Comparison of ENCODE assay signal across 19 mouse cellular contexts in genomic region chr12:80668391-80668790, GRCm38 (mm10). TPM values are rescaled to one million over a fixed set of nuclear protein-coding genes. Genes with fewer than 3 reads are reported as not detected.
DNase-seq lines count a peak whose midpoint lies in the region; ATAC-seq and TF ChIP-seq lines count a peak whose summit lies in the region.
"Had no signal": no experiment of that assay in that cellular context is flagged by ENCODE, and none has a peak within 500 bp of the region (broad histone marks: within the 10 kb centered on the region; RNA-seq: fewer than 3 reads in every experiment).

No protein-coding gene starts in this region.

- H3K27me3 ChIP-seq in liver, postnatal 0 days (ENCODE audit: insufficient read depth, low read length) = no peaks in the 10 kb centered on the region
- H3K27me3 ChIP-seq in liver, embryonic 12.5 days (replicated peaks) = no peaks in the 10 kb centered on the region
- H3K27me3 ChIP-seq in midbrain, embryonic 15.5 days (replicated peaks) = no peaks in the 10 kb centered on the region
- H3K27me3 ChIP-seq: embryonic facial prominence, embryonic 12.5 days; forebrain, embryonic 13.5 days; forebrain, embryonic 15.5 days had no signal

- H3K9ac ChIP-seq in liver, postnatal 0 days (replicated peaks) = no peak overlapping the region
- H3K9ac ChIP-seq in liver, embryonic 12.5 days = no peak overlapping the region
- H3K9ac ChIP-seq in midbrain, embryonic 15.5 days = no peak overlapping the region
- H3K9ac ChIP-seq: embryonic facial prominence, embryonic 12.5 days; forebrain, embryonic 13.5 days; forebrain, embryonic 15.5 days; forebrain, postnatal 0 days had no signal

- H3K79me2 ChIP-seq in macrophage (ENCODE audit: inconsistent target) = no peaks in the 10 kb centered on the region; the same call in 1 of the 2 replicates

- 56% methylated on average over 2 of the region's 2 CpGs for WGBS in liver, postnatal 0 days (ENCODE audit: insufficient replicate concordance)
- WGBS in liver, embryonic 12.5 days (ENCODE audit: insufficient replicate concordance) = 60% methylated on average over 2 of the region's 2 CpGs
- WGBS in macrophage (ENCODE audit: missing documents) = 58% methylated on average over 2 of the region's 2 CpGs
- WGBS in midbrain, embryonic 15.5 days = 87% methylated on average over 2 of the region's 2 CpGs

- H3K9me3 ChIP-seq in liver, postnatal 0 days (ENCODE audit: low read length) = no peaks in the 10 kb centered on the region
- H3K9me3 ChIP-seq in liver, embryonic 12.5 days (replicated peaks) = no peaks in the 10 kb centered on the region
- no peaks in the 10 kb centered on the region for H3K9me3 ChIP-seq in midbrain, embryonic 15.5 days
- H3K9me3 ChIP-seq: embryonic facial prominence, embryonic 10.5 days; embryonic facial prominence, embryonic 12.5 days; forebrain, embryonic 13.5 days; forebrain, embryonic 15.5 days had no signal

- peak; percentile 40; the same call in 1 of the 2 replicates for TF ChIP-seq EP300 in liver, postnatal 0 days (IDR thresholded peaks at IDR 0.05; ENCODE audit: low read depth)

- TF ChIP-seq CTCF in liver, postnatal 0 days (IDR thresholded peaks at IDR 0.05; ENCODE audit: low read depth) = no peak

- peaks cover 11% of the 10 kb centered on the region; the same call in 1 of the 2 replicates for H3K4me1 ChIP-seq in liver, postnatal 0 days (ENCODE audit: insufficient read depth)
- peaks cover 4% of the 10 kb centered on the region; the same call in 1 of the 2 replicates for H3K4me1 ChIP-seq in liver, embryonic 12.5 days
- no peaks in the 10 kb centered on the region for H3K4me1 ChIP-seq in midbrain, embryonic 15.5 days
- H3K4me1 ChIP-seq: embryonic facial prominence, embryonic 10.5 days; embryonic facial prominence, embryonic 12.5 days; forebrain, embryonic 13.5 days; forebrain, embryonic 15.5 days had no signal

- H3K27ac ChIP-seq in liver, postnatal 0 days (ENCODE audit: low read depth) = no peak overlapping the region
- H3K27ac ChIP-seq in liver, embryonic 12.5 days = no peak overlapping the region
- H3K27ac ChIP-seq in macrophage = peak overlapping the region; percentile 38
- no peak overlapping the region for H3K27ac ChIP-seq in midbrain, embryonic 15.5 days
- H3K27ac ChIP-seq: embryonic facial prominence, embryonic 10.5 days; embryonic facial prominence, embryonic 12.5 days; forebrain, embryonic 13.5 days; forebrain, embryonic 15.5 days had no signal

- no peak overlapping the region for H3K4me3 ChIP-seq in liver, postnatal 0 days (ENCODE audit: low read depth, low read length)
- H3K4me3 ChIP-seq in liver, embryonic 12.5 days = no peak overlapping the region
- no peak overlapping the region for H3K4me3 ChIP-seq in macrophage (ENCODE audit: inconsistent target)
- no peak overlapping the region for H3K4me3 ChIP-seq in midbrain, embryonic 15.5 days
- H3K4me3 ChIP-seq: embryonic facial prominence, embryonic 10.5 days; embryonic facial prominence, embryonic 12.5 days; forebrain, embryonic 13.5 days; forebrain, embryonic 15.5 days had no signal

- H3K4me2 ChIP-seq in liver, postnatal 0 days (ENCODE audit: low read depth, low read length) = no peak overlapping the region
- no peak overlapping the region for H3K4me2 ChIP-seq in liver, embryonic 12.5 days
- H3K4me2 ChIP-seq in midbrain, embryonic 15.5 days = no peak overlapping the region
- H3K4me2 ChIP-seq: embryonic facial prominence, embryonic 12.5 days; forebrain, embryonic 13.5 days; forebrain, embryonic 15.5 days had no signal

- no peak for ATAC-seq in liver, postnatal 0 days
- ATAC-seq in liver, embryonic 12.5 days = no peak
- ATAC-seq in midbrain, embryonic 15.5 days (replicated peaks) = no peak
- ATAC-seq: forebrain, embryonic 13.5 days; forebrain, embryonic 15.5 days; forebrain, postnatal 0 days had no signal

- no peak for DNase-seq in liver, postnatal 0 days
- DNase-seq in MEL-GATA-1-ER (ENCODE audit: extremely low read depth, low read depth) = peak; percentile 26
- no peak for DNase-seq in thymus, postnatal 4 days
- DNase-seq: adrenal gland, adult 2 months; adrenal gland, postnatal 10 days; adrenal gland, postnatal 25 days; cerebellum, adult 11-12 months; cerebellum, adult 2 months; cerebellum, adult 9-10 months; cerebellum, postnatal 10 days; cerebellum, postnatal 25 days; forebrain, postnatal 0 days had no signal

- H3K36me3 ChIP-seq in liver, postnatal 0 days (replicated peaks; ENCODE audit: insufficient read depth, low read length) = peaks cover 34% of the 10 kb centered on the region
- peaks cover 44% of the 10 kb centered on the region for H3K36me3 ChIP-seq in liver, embryonic 12.5 days
- H3K36me3 ChIP-seq in macrophage (ENCODE audit: inconsistent target) = peaks cover 4% of the 10 kb centered on the region; the same call in 1 of the 2 replicates
- H3K36me3 ChIP-seq in midbrain, embryonic 15.5 days (replicated peaks) = 0 out of 2 replicates have a peak, but pooled peaks cover 10% of the 10 kb centered on the region

RNA-seq across cellular contexts. Expression of gene Plekhd1, which starts 24.0 kb away (rescaled TPM):
- 0.13 TPM in 1 of 2 replicates, not detected in the other for polyA plus RNA-seq in liver, postnatal 0 days (2015; fragmentation: Nextera tagmentation; extraction: Ambion mirVana)
- 0.44 and 0.66 TPM in 2 replicates for polyA plus RNA-seq in liver, embryonic 12.5 days (2016; fragmentation: Nextera tagmentation; extraction: Ambion mirVana)
- total RNA-seq in macrophage (2018; cell fraction: chromatin; rRNA removed) = not detected
- not detected for total RNA-seq in macrophage (2018; cell fraction: cytosol; rRNA removed)
- not detected for total RNA-seq in macrophage (2018; cell fraction: nucleus; rRNA removed)
- not detected in 3 replicates for polyA plus RNA-seq in macrophage (2018)
- 3.3 and 3.8 TPM in 2 replicates for polyA plus RNA-seq in midbrain, embryonic 15.5 days (2015; fragmentation: Nextera tagmentation; extraction: Ambion mirVana)
- total RNA-seq: adrenal gland, adult 2 months; adrenal gland, postnatal 25 days had no signal

RNA-seq across cellular contexts. Expression of gene Erh, which starts 24.2 kb away (rescaled TPM):
- polyA plus RNA-seq in liver, postnatal 0 days (2015; fragmentation: Nextera tagmentation; extraction: Ambion mirVana) = 81.6 and 92.2 TPM in 2 replicates
- polyA plus RNA-seq in liver, embryonic 12.5 days (2016; fragmentation: Nextera tagmentation; extraction: Ambion mirVana) = 188 and 195 TPM in 2 replicates
- total RNA-seq in macrophage (2018; cell fraction: chromatin; rRNA removed) = 10 to 100 TPM in 20 of 26 experiments, 1 to 10 TPM in 6; 4.3 to 32.4 (median 16.5) TPM
- total RNA-seq in macrophage (2018; cell fraction: cytosol; rRNA removed) = 10 to 100 TPM; 23.6 to 43.8 (median 33.6) TPM
- 10 to 100 TPM in 19 of 26 experiments, 1 to 10 TPM in 7; 3.9 to 28.0 (median 14.9) TPM for total RNA-seq in macrophage (2018; cell fraction: nucleus; rRNA removed)
- polyA plus RNA-seq in macrophage (2018) = 38.3 to 89.7 TPM (median 63.7 TPM) in 3 replicates
- 292 and 300 TPM in 2 replicates for polyA plus RNA-seq in midbrain, embryonic 15.5 days (2015; fragmentation: Nextera tagmentation; extraction: Ambion mirVana)

RNA-seq across cellular contexts. Expression of gene Slc39a9, which starts 24.7 kb away (rescaled TPM):
- 8.0 and 10.7 TPM in 2 replicates for polyA plus RNA-seq in liver, postnatal 0 days (2015; fragmentation: Nextera tagmentation; extraction: Ambion mirVana)
- polyA plus RNA-seq in liver, embryonic 12.5 days (2016; fragmentation: Nextera tagmentation; extraction: Ambion mirVana) = 15.3 and 15.7 TPM in 2 replicates
- total RNA-seq in macrophage (2018; cell fraction: chromatin; rRNA removed) = 10 to 100 TPM; 15.5 to 74.3 (median 43.7) TPM
- total RNA-seq in macrophage (2018; cell fraction: cytosol; rRNA removed) = 10 to 100 TPM; 25.0 to 43.4 (median 32.1) TPM
- 10 to 100 TPM; 19.9 to 65.6 (median 44.2) TPM for total RNA-seq in macrophage (2018; cell fraction: nucleus; rRNA removed)
- 22.6 to 28.6 TPM (median 28.6 TPM) in 3 replicates for polyA plus RNA-seq in macrophage (2018)
- 24.3 and 27.5 TPM in 2 replicates for polyA plus RNA-seq in midbrain, embryonic 15.5 days (2015; fragmentation: Nextera tagmentation; extraction: Ambion mirVana)
